Mouse (Mus musculus): ENCODE results near the gene Tstd1.

Gene Tstd1

GRCm38 (mm10) chr1:171419291-171419882, 715 bp downstream of the Tstd1 start:
- no peak for DNase-seq (ENCODE audit: low read depth, low spot score)

- DNase-seq (ENCODE audit: low read depth, low spot score): no peak
These were observed 1.2 kb downstream of the Tstd1 start for GRCm38 (mm10) chr1:171419905-171420304.

- DNase-seq (ENCODE audit: low read depth, low spot score): no peak
These were observed 3.9 kb downstream of the Tstd1 start for GRCm38 (mm10) chr1:171422504-171423095.

- DNase-seq (ENCODE audit: low read depth, low spot score): no peak
These were observed 6.0 kb downstream of the Tstd1 start for GRCm38 (mm10) chr1:171424638-171425037.

GRCm38 (mm10) chr1:171425126-171425525, 6.5 kb downstream of the Tstd1 start:
- no peak for DNase-seq (ENCODE audit: low read depth, low spot score)

GRCm38 (mm10) chr1:171432158-171432557, 13.5 kb downstream of the Tstd1 start:
- DNase-seq (ENCODE audit: low read depth, low spot score): no peak

GRCm38 (mm10) chr1:171435288-171435814, 16.7 kb downstream of the Tstd1 start:
- DNase-seq (ENCODE audit: low read depth, low spot score): no peak

GRCm38 (mm10) chr1:171435974-171436373, 17.3 kb downstream of the Tstd1 start:
- no peak for DNase-seq (ENCODE audit: low read depth, low spot score)

GRCm38 (mm10) chr1:171437264-171438013, 18.8 kb downstream of the Tstd1 start, which contains the start of gene F11r:
F11r (plus strand) TSS chr1:171437535.
- no peak for DNase-seq (ENCODE audit: low read depth, low spot score)

GRCm38 (mm10) chr1:171438014-171438670, 19.5 kb downstream of the Tstd1 start:
- DNase-seq (ENCODE audit: low read depth, low spot score): no peak

- DNase-seq (ENCODE audit: low read depth, low spot score): no peak
These were observed 20.4 kb downstream of the Tstd1 start for GRCm38 (mm10) chr1:171439072-171439471.

GRCm38 (mm10) chr1:171440025-171440725, 21.5 kb downstream of the Tstd1 start:
- no peak for DNase-seq (ENCODE audit: low read depth, low spot score)

GRCm38 (mm10) chr1:171441466-171442412, 23.1 kb downstream of the Tstd1 start:
- DNase-seq (ENCODE audit: low read depth, low spot score): no peak

GRCm38 (mm10) chr1:171442413-171442760, 23.7 kb downstream of the Tstd1 start:
- no peak for DNase-seq (ENCODE audit: low read depth, low spot score)

GRCm38 (mm10) chr1:171445050-171445449, 26.4 kb downstream of the Tstd1 start:
- DNase-seq (ENCODE audit: low read depth, low spot score): no peak

- no peak for DNase-seq (ENCODE audit: low read depth, low spot score)
These were observed 28.2 kb downstream of the Tstd1 start for GRCm38 (mm10) chr1:171446854-171447253.

- no peak for DNase-seq (ENCODE audit: low read depth, low spot score)
These were observed 29.0 kb downstream of the Tstd1 start for GRCm38 (mm10) chr1:171447692-171448091.

- no peak for DNase-seq (ENCODE audit: low read depth, low spot score)
These were observed 31.4 kb downstream of the Tstd1 start for GRCm38 (mm10) chr1:171450062-171450461.

GRCm38 (mm10) chr1:171451001-171451400, 32.3 kb downstream of the Tstd1 start:
- DNase-seq (ENCODE audit: low read depth, low spot score): no peak

- DNase-seq (ENCODE audit: low read depth, low spot score): no peak
These were observed 33.9 kb downstream of the Tstd1 start for GRCm38 (mm10) chr1:171452522-171452921.
